ENCODE assay signal across 9 mouse cellular contexts in the genomic region with DNA sequence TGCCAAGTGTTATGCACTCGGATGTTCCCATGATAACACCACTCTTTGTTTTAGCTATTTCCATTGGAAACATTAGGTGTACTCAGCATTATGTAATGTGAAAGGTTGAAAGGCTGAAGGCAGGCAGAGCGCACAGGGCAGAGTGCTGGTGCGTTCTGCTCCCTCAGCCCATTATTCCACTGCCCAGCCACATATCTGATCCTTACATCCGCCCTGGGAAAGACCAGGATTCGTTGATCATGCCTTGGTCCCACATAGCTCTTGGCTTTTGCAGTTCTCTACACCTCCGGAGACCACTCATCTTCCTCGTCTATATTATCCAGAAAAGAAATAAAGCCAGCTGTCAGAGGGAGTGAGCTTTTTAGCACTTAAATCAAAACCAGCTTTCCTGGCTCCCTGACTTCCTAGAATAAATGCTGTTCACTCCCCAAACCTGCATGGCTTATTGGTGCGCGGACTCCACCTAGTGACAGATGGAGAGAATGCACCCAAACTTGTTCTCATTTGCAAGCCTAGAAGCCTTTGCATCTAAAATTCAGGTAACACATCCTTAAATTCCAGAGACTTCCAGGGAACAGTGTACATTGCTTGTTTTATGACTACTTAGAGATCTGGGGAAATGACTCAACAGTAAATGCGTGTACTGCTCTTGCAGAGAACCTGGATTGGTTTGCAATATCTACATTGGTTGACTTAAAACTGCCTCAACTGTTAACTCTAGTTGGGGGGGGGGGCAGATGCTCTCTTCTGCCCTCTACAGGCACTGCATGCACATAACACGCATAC. TPM values are rescaled to one million over a fixed set of nuclear protein-coding genes. Genes with fewer than 3 reads are reported as not detected.
DNase-seq lines count a peak whose midpoint lies in the region; TF ChIP-seq lines count a peak whose summit lies in the region.
"Had no signal": no experiment of that assay in that cellular context is flagged by ENCODE, and none has a peak within 500 bp of the region (broad histone marks: within the 10 kb centered on the region; RNA-seq: fewer than 3 reads in every experiment).

No protein-coding gene starts in this region.

- H3K9me3 ChIP-seq in heart, embryonic 10.5 days: no peaks in the 10 kb centered on the region
- no peaks in the 10 kb centered on the region for H3K9me3 ChIP-seq in limb, embryonic 10.5 days (replicated peaks)

- no peaks in the 10 kb centered on the region for H3K4me1 ChIP-seq in heart, adult 2 months (ENCODE audit: control insufficient read depth, insufficient read depth, low read length)
- no peaks in the 10 kb centered on the region for H3K4me1 ChIP-seq in heart, embryonic 10.5 days
- peaks cover 4% of the 10 kb centered on the region; the same call in 1 of the 2 replicates for H3K4me1 ChIP-seq in limb, embryonic 10.5 days

- no peaks in the 10 kb centered on the region for H3K79me2 ChIP-seq in heart, adult 2 months (replicated peaks; ENCODE audit: control insufficient read depth, insufficient read depth, low read length)

- DNase-seq in heart, adult 2 months: peak; percentile 14 to 46
- no peak for DNase-seq in heart, embryonic 10.5 days (ENCODE audit: low spot score)
- DNase-seq in cerebellum, adult 9-11 months: peak; percentile 53
- peak; percentile 87 to 98 for DNase-seq in frontal cortex, adult 2 months (ENCODE audit: extremely low spot score in 1 of 2, low spot score in 1 of 2)
- peak; percentile 38 to 76 for DNase-seq in kidney, adult 8-10 months
- peak; percentile 83 for DNase-seq in limb, embryonic 10.5 days (ENCODE audit: low spot score)
- peak; percentile 28 for DNase-seq in naive thymus-derived CD4-positive, alpha-beta T cell, adult 2 months (ENCODE audit: low read depth)
- DNase-seq in thymus, postnatal 14 days: peak; percentile 33

- no peak for TF ChIP-seq POLR2A in heart, adult 2 months (IDR thresholded peaks at IDR 0.05; ENCODE audit: insufficient read depth, low read depth, low read length)

- peak; percentile 83 for TF ChIP-seq CTCF in heart, adult 2 months (IDR thresholded peaks at IDR 0.05)

- no peaks in the 10 kb centered on the region for H3K27me3 ChIP-seq in heart, adult 2 months (ENCODE audit: control insufficient read depth, insufficient read depth, low read length)
- H3K27me3 ChIP-seq in heart, embryonic 10.5 days (ENCODE audit: insufficient read depth, poor library complexity, severe bottlenecking): no peaks in the 10 kb centered on the region
- no peaks in the 10 kb centered on the region for H3K27me3 ChIP-seq in limb, embryonic 10.5 days (ENCODE audit: low read depth, poor library complexity, severe bottlenecking)

- H3K4me3 ChIP-seq in heart, adult 2 months: no peak overlapping the region
- H3K4me3 ChIP-seq in heart, embryonic 10.5 days: no peak overlapping the region
- H3K4me3 ChIP-seq in limb, embryonic 10.5 days: no peak overlapping the region

- no peaks in the 10 kb centered on the region for H3K36me3 ChIP-seq in heart, adult 2 months (ENCODE audit: control insufficient read depth, insufficient read depth, low read length)
- H3K36me3 ChIP-seq in heart, embryonic 10.5 days: no peaks in the 10 kb centered on the region
- no peaks in the 10 kb centered on the region for H3K36me3 ChIP-seq in limb, embryonic 10.5 days
- H3K36me3 ChIP-seq: G1E had no signal

- no peak for TF ChIP-seq EP300 in heart, adult 2 months (IDR thresholded peaks at IDR 0.05; ENCODE audit: insufficient read depth, low read depth, low read length)

- H3K27ac ChIP-seq in heart, adult 2 months: no peak overlapping the region
- no peak overlapping the region for H3K27ac ChIP-seq in heart, embryonic 10.5 days
- H3K27ac ChIP-seq in limb, embryonic 10.5 days: no peak overlapping the region

- WGBS in heart, adult 2 months: 37% methylated on average over 11 of the region's 11 CpGs
- WGBS in heart, embryonic 10.5 days: 37% methylated on average over 11 of the region's 11 CpGs
- 35% methylated on average over 11 of the region's 11 CpGs for WGBS in limb, embryonic 10.5 days

- no peak overlapping the region for H3K9ac ChIP-seq in heart, adult 2 months (ENCODE audit: low read depth, low read length)

- intact Hi-C loops in heart, adult 2 months (cut with DNase I): loop anchor here (1.0 kb wide), 2 partner anchors 446 to 909 kb away; no protein-coding TSS in a partner anchor

RNA-seq across cellular contexts. Expression of gene Gm8994, which starts 26.3 kb away (rescaled TPM):
- not detected for total RNA-seq in heart, adult 2 months (2021)
- not detected in 2 replicates for polyA plus RNA-seq in heart, adult 2 months (2012; rRNA removed)
- not detected in 2 replicates for polyA plus RNA-seq in heart, embryonic 10.5 days (2016; fragmentation: Nextera tagmentation; extraction: Ambion mirVana)
- polyA plus RNA-seq in frontal cortex, adult 2 months (2012; rRNA removed): not detected in 2 replicates
- polyA plus RNA-seq in limb, embryonic 10.5 days (2016; fragmentation: Nextera tagmentation; extraction: Ambion mirVana): not detected in 2 replicates
- total RNA-seq: G1E had no signal
